Mouse (Mus musculus): ENCODE measurements around the gene Sdccag8. TPM values are rescaled to one million over a fixed set of nuclear protein-coding genes. Genes with fewer than 3 reads are reported as not detected.

The Sdccag8 gene
- polyA plus RNA-seq, 1 experiment, result 5.9 TPM

DNA sequence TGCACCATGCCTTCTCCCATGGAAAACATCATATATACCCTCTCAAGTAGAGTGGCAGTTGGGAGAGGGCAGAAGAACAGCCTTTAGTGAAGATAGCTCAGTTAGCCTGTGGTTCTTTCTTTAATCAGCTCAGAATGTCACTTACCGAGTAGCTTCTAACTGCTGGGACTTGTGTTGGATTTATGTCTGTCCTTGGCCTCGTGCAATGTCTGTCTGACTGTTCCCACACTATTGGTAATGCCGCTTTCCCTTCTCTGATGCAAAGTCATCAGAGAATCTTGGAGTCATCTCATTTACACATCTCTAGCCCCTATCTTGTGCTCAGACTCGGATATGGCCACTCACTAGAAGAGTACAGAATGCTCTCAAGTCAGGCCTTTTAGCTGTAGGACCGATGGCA lies 128.7 kb downstream of the Sdccag8 start:
- Histone ChIP-seq H3K4me1 (ENCODE audit: control insufficient read depth, insufficient read depth, low read length) (no peaks in the 10 kb centered on the region), H3K27me3 (ENCODE audit: control insufficient read depth, insufficient read depth, low read length, poor library complexity, severe bottlenecking) (no peaks in the 10 kb centered on the region), H3K4me3 (ENCODE audit: low read depth, low read length) (no peak overlapping the region), H3K9ac (ENCODE audit: low read depth, poor library complexity, severe bottlenecking) (no peak overlapping the region), H3K9me3 (replicated peaks; ENCODE audit: control insufficient read depth, insufficient read depth, low read length, poor library complexity, severe bottlenecking) (no peaks in the 10 kb centered on the region), H3K36me3 (ENCODE audit: control insufficient read depth, insufficient read depth, low read length, poor library complexity, severe bottlenecking) (no peaks in the 10 kb centered on the region), H3K27ac (ENCODE audit: insufficient read depth, low read length) (no peak overlapping the region)
- no peak for TF ChIP-seq EP300 (IDR thresholded peaks at IDR 0.05; ENCODE audit: insufficient read depth, low read depth, low read length)
- TF ChIP-seq CTCF (IDR thresholded peaks at IDR 0.05; ENCODE audit: low read depth, low read length), result no peak
- TF ChIP-seq POLR2A (IDR thresholded peaks at IDR 0.05; ENCODE audit: insufficient read depth, low read length), result no peak

GRCm38 (mm10) chr1:176943987-176944386 lies 129.5 kb downstream of the Sdccag8 start:
- H3K4me3 ChIP-seq (ENCODE audit: low read depth, low read length), result no peak overlapping the region
- no peaks in the 10 kb centered on the region for H3K36me3 ChIP-seq (ENCODE audit: control insufficient read depth, insufficient read depth, low read length, poor library complexity, severe bottlenecking)
- no peaks in the 10 kb centered on the region for H3K9me3 ChIP-seq (replicated peaks; ENCODE audit: control insufficient read depth, insufficient read depth, low read length, poor library complexity, severe bottlenecking)
- no peak overlapping the region for H3K27ac ChIP-seq (ENCODE audit: insufficient read depth, low read length)
- no peak for TF ChIP-seq POLR2A (IDR thresholded peaks at IDR 0.05; ENCODE audit: insufficient read depth, low read length)
- no peaks in the 10 kb centered on the region for H3K4me1 ChIP-seq (ENCODE audit: control insufficient read depth, insufficient read depth, low read length)
- H3K27me3 ChIP-seq (ENCODE audit: control insufficient read depth, insufficient read depth, low read length, poor library complexity, severe bottlenecking), result no peaks in the 10 kb centered on the region
- no peak overlapping the region for H3K9ac ChIP-seq (ENCODE audit: low read depth, poor library complexity, severe bottlenecking)

- no peaks in the 10 kb centered on the region for H3K4me1 ChIP-seq (ENCODE audit: control insufficient read depth, insufficient read depth, low read length)
- TF ChIP-seq POLR2A (IDR thresholded peaks at IDR 0.05; ENCODE audit: insufficient read depth, low read length) (no peak), CTCF (IDR thresholded peaks at IDR 0.05; ENCODE audit: low read depth, low read length) (no peak), EP300 (IDR thresholded peaks at IDR 0.05; ENCODE audit: insufficient read depth, low read depth, low read length) (no peak)
- no peak overlapping the region for H3K4me3 ChIP-seq (ENCODE audit: low read depth, low read length)
- H3K36me3 ChIP-seq (ENCODE audit: control insufficient read depth, insufficient read depth, low read length, poor library complexity, severe bottlenecking), result no peaks in the 10 kb centered on the region
- H3K9me3 ChIP-seq (replicated peaks; ENCODE audit: control insufficient read depth, insufficient read depth, low read length, poor library complexity, severe bottlenecking), result no peaks in the 10 kb centered on the region
- no peak overlapping the region for H3K27ac ChIP-seq (ENCODE audit: insufficient read depth, low read length)
- no peak overlapping the region for H3K9ac ChIP-seq (ENCODE audit: low read depth, poor library complexity, severe bottlenecking)
- H3K27me3 ChIP-seq (ENCODE audit: control insufficient read depth, insufficient read depth, low read length, poor library complexity, severe bottlenecking), result no peaks in the 10 kb centered on the region
Measured at GRCm38 (mm10) chr1:176944458-176945174, 130.2 kb downstream of the Sdccag8 start.

DNA sequence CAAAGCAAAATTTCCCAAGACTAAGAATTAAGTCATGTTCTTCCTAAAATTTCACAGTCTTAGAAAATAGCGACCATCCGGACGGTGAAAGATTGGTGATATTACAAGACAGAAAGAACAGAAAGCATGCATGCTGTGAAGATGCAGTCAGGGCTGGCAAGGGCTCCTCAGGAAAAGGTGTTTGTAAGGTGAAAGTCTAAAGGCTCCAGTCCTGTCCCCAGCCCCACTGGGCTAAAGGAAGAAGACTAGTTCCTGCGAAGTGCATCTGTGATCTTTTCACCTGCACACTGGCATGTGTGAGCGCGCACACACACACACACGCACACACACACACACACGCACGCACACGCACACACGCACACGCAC lies 130.7 kb downstream of the Sdccag8 start:
- H3K4me1 ChIP-seq (ENCODE audit: control insufficient read depth, insufficient read depth, low read length), result no peaks in the 10 kb centered on the region
- H3K27ac ChIP-seq (ENCODE audit: insufficient read depth, low read length), result no peak overlapping the region
- no peak overlapping the region for H3K9ac ChIP-seq (ENCODE audit: low read depth, poor library complexity, severe bottlenecking)
- no peaks in the 10 kb centered on the region for H3K9me3 ChIP-seq (replicated peaks; ENCODE audit: control insufficient read depth, insufficient read depth, low read length, poor library complexity, severe bottlenecking)
- H3K27me3 ChIP-seq (ENCODE audit: control insufficient read depth, insufficient read depth, low read length, poor library complexity, severe bottlenecking), result no peaks in the 10 kb centered on the region
- no peak overlapping the region for H3K4me3 ChIP-seq (ENCODE audit: low read depth, low read length)
- no peak for TF ChIP-seq POLR2A (IDR thresholded peaks at IDR 0.05; ENCODE audit: insufficient read depth, low read length)
- no peak for TF ChIP-seq EP300 (IDR thresholded peaks at IDR 0.05; ENCODE audit: insufficient read depth, low read depth, low read length)
- no peak for TF ChIP-seq CTCF (IDR thresholded peaks at IDR 0.05; ENCODE audit: low read depth, low read length)
- no peaks in the 10 kb centered on the region for H3K36me3 ChIP-seq (ENCODE audit: control insufficient read depth, insufficient read depth, low read length, poor library complexity, severe bottlenecking)

- Histone ChIP-seq H3K4me3 (ENCODE audit: low read depth, low read length) (no peak overlapping the region), H3K27me3 (ENCODE audit: control insufficient read depth, insufficient read depth, low read length, poor library complexity, severe bottlenecking) (no peaks in the 10 kb centered on the region), H3K9ac (ENCODE audit: low read depth, poor library complexity, severe bottlenecking) (no peak overlapping the region), H3K27ac (ENCODE audit: insufficient read depth, low read length) (no peak overlapping the region), H3K4me1 (ENCODE audit: control insufficient read depth, insufficient read depth, low read length) (no peaks in the 10 kb centered on the region), H3K9me3 (replicated peaks; ENCODE audit: control insufficient read depth, insufficient read depth, low read length, poor library complexity, severe bottlenecking) (no peaks in the 10 kb centered on the region), H3K36me3 (ENCODE audit: control insufficient read depth, insufficient read depth, low read length, poor library complexity, severe bottlenecking) (no peaks in the 10 kb centered on the region)
- TF ChIP-seq CTCF (IDR thresholded peaks at IDR 0.05; ENCODE audit: low read depth, low read length), result no peak
- no peak for TF ChIP-seq POLR2A (IDR thresholded peaks at IDR 0.05; ENCODE audit: insufficient read depth, low read length)
- no peak for TF ChIP-seq EP300 (IDR thresholded peaks at IDR 0.05; ENCODE audit: insufficient read depth, low read depth, low read length)
Measured at GRCm38 (mm10) chr1:176946031-176946795, 131.8 kb downstream of the Sdccag8 start.

DNA sequence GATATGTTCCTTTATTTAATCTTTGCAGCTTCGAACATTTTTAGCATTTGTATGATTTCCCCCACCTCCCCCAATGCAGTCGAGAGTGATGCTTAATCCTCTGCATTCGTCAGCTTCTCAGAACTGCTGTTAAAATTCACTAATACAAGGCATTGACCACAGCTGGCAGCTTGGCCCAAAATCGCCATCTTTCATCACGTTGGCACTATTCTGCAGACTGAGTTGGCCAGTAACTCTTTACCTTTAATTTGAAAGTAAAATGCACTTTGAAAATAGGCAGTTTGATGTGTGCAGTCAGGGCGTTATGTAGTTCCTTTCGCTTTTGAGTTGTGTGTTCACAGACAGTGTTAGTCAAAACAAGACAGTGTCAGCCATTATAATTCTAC lies 132.3 kb downstream of the Sdccag8 start:
- TF ChIP-seq EP300 (IDR thresholded peaks at IDR 0.05; ENCODE audit: insufficient read depth, low read depth, low read length) (no peak), POLR2A (IDR thresholded peaks at IDR 0.05; ENCODE audit: insufficient read depth, low read length) (no peak), CTCF (IDR thresholded peaks at IDR 0.05; ENCODE audit: low read depth, low read length) (no peak)
- Histone ChIP-seq H3K36me3 (ENCODE audit: control insufficient read depth, insufficient read depth, low read length, poor library complexity, severe bottlenecking) (no peaks in the 10 kb centered on the region), H3K4me3 (ENCODE audit: low read depth, low read length) (no peak overlapping the region), H3K27ac (ENCODE audit: insufficient read depth, low read length) (no peak overlapping the region), H3K4me1 (ENCODE audit: control insufficient read depth, insufficient read depth, low read length) (no peaks in the 10 kb centered on the region), H3K9me3 (replicated peaks; ENCODE audit: control insufficient read depth, insufficient read depth, low read length, poor library complexity, severe bottlenecking) (no peaks in the 10 kb centered on the region), H3K9ac (ENCODE audit: low read depth, poor library complexity, severe bottlenecking) (no peak overlapping the region), H3K27me3 (ENCODE audit: control insufficient read depth, insufficient read depth, low read length, poor library complexity, severe bottlenecking) (no peaks in the 10 kb centered on the region)

Measured in ES-Bruce4 (cell line).